Mouse (Mus musculus): ENCODE data around the gene Olfr729. TPM values are rescaled to one million over a fixed set of nuclear protein-coding genes. Genes with fewer than 3 reads are reported as not detected.

Gene Olfr729
- not detected for total RNA-seq (2021)
- long read RNA-seq, experiment 1 = 0 reads
- long read RNA-seq, experiment 2 = 0 reads

- no peak for DNase-seq
Observed at GRCm38 (mm10) chr14:50152810-50153209, at the start of gene Olfr729. Gene Olfr729, minus strand, starts transcription at chr14:50152910.

- no peak for DNase-seq
Observed at GRCm38 (mm10) chr14:50188098-50188497, 35.4 kb upstream of the Olfr729 start, which contains the start of gene Olfr730. Gene Olfr730, minus strand, starts transcription at chr14:50188198.

GRCm38 (mm10) chr14:50142580-50142979 is 10.1 kb downstream of the Olfr729 start, which contains the start of gene Olfr728:
Gene Olfr728, minus strand, starts transcription at chr14:50142680.
- DNase-seq = no peak

DNA sequence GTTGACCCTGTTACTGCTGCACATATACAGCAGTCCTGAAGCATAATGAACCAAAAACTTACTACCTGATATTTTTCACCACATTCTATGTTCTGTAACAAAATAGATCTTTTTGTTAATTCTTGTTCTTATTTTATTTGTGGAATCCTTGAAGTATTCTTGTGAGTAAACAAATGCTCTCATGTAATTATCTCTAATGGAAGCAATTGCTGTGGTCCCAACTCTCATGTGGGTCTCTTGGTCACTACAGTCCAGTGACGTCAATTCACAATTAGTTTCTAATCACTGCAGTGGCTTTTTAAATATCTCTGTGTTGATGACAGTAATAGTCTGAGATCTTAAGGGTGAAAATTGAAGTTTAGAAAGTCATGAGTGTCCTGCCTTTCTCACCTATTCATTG is 29.8 kb downstream of the Olfr729 start, which contains the start of gene Olfr727:
Gene Olfr727, plus strand, starts transcription at position 301 of the 400 bp plus-strand sequence.
- DNase-seq = no peak

Other genes starting within 250 kb of the Olfr729 start
- not detected for gene Olfr723, start 221.1 kb downstream of the Olfr729 start, total RNA-seq (2021)
- not detected for gene Olfr724, start 189.6 kb downstream of the Olfr729 start, total RNA-seq (2021)
- gene Olfr725, start 112.5 kb downstream of the Olfr729 start, total RNA-seq (2021) = not detected
- gene Olfr726, start 62.0 kb downstream of the Olfr729 start, total RNA-seq (2021) = not detected
- gene Olfr727, start 29.7 kb downstream of the Olfr729 start, total RNA-seq (2021) = not detected
- not detected for gene Olfr728, start 10.2 kb downstream of the Olfr729 start, total RNA-seq (2021)
- not detected for gene Olfr730, start 35.3 kb upstream of the Olfr729 start, total RNA-seq (2021)
- not detected for gene Olfr731, start 89.0 kb upstream of the Olfr729 start, total RNA-seq (2021)
- not detected for gene Olfr732, start 131.3 kb upstream of the Olfr729 start, total RNA-seq (2021)
- gene Olfr733, start 148.6 kb upstream of the Olfr729 start, total RNA-seq (2021) = not detected
- not detected for gene Olfr734, start 173.9 kb upstream of the Olfr729 start, total RNA-seq (2021)
- gene Olfr735, start 196.0 kb upstream of the Olfr729 start, total RNA-seq (2021) = not detected
- under 1 TPM in 1 of 2 experiments, not detected in 1; 0.08 TPM for gene Tlr11, start 205.0 kb upstream of the Olfr729 start, total RNA-seq (2021)
- not detected for gene Olfr736, start 228.3 kb upstream of the Olfr729 start, total RNA-seq (2021)

All from heart, adult 18-20 months (tissue).